Comparison of ENCODE assay signal across 16 mouse cellular contexts in genomic region chr2:61389622-61390021, GRCm38 (mm10).
"Had no signal": no experiment of that assay in that cellular context is flagged by ENCODE, and none has a peak within 500 bp of the region (broad histone marks: within the 10 kb centered on the region; RNA-seq: fewer than 3 reads in every experiment).

No protein-coding gene starts in this region.

- DNase-seq: liver, postnatal 0 days; lung, adult 2 months; right cerebral cortex, postnatal 14 days; thymus, adult 2 months; thymus, postnatal 25 days; thymus, postnatal 4 days had no signal

- H3K9me3 ChIP-seq: liver, embryonic 15.5 days; lung, embryonic 15.5 days; midbrain, embryonic 13.5 days; midbrain, embryonic 15.5 days; neural tube, embryonic 12.5 days; stomach, embryonic 15.5 days had no signal

- ATAC-seq: liver, postnatal 0 days; lung, postnatal 0 days; midbrain, embryonic 13.5 days; midbrain, embryonic 15.5 days had no signal

- H3K4me3 ChIP-seq: liver, embryonic 15.5 days; lung, embryonic 15.5 days; midbrain, embryonic 13.5 days; midbrain, embryonic 15.5 days; neural tube, embryonic 12.5 days; stomach, embryonic 15.5 days had no signal

- H3K9ac ChIP-seq: liver, embryonic 15.5 days; liver, postnatal 0 days; lung, embryonic 15.5 days; midbrain, embryonic 13.5 days; midbrain, embryonic 15.5 days; neural tube, embryonic 12.5 days; stomach, embryonic 15.5 days had no signal

- H3K4me2 ChIP-seq: liver, embryonic 15.5 days; lung, embryonic 15.5 days; midbrain, embryonic 11.5 days; midbrain, embryonic 13.5 days; midbrain, embryonic 15.5 days; neural tube, embryonic 12.5 days; stomach, embryonic 15.5 days had no signal

- H3K36me3 ChIP-seq: liver, embryonic 15.5 days; lung, embryonic 15.5 days; midbrain, embryonic 13.5 days; midbrain, embryonic 15.5 days; neural tube, embryonic 12.5 days; stomach, embryonic 15.5 days had no signal

- H3K27me3 ChIP-seq: liver, embryonic 15.5 days; lung, embryonic 15.5 days; midbrain, embryonic 13.5 days; midbrain, embryonic 15.5 days; neural tube, embryonic 12.5 days; stomach, embryonic 15.5 days had no signal

- H3K4me1 ChIP-seq: lung, embryonic 15.5 days; midbrain, embryonic 13.5 days; midbrain, embryonic 15.5 days; stomach, embryonic 15.5 days had no signal

- H3K27ac ChIP-seq: liver, embryonic 15.5 days; lung, embryonic 15.5 days; macrophage; midbrain, embryonic 13.5 days; midbrain, embryonic 15.5 days; neural tube, embryonic 12.5 days; stomach, embryonic 15.5 days; stomach, postnatal 0 days had no signal
